Mouse (Mus musculus): Measurements from ENCODE around the gene Exoc3l4. TPM values are rescaled to one million over a fixed set of nuclear protein-coding genes. Genes with fewer than 3 reads are reported as not detected.

The Exoc3l4 gene
- polyA plus RNA-seq, 1 experiment, result 5.5 TPM

GRCm38 (mm10) chr12:111387146-111387545 is 29.7 kb upstream of the Exoc3l4 start:
- no peak overlapping the region for H3K4me3 ChIP-seq (ENCODE audit: control insufficient read depth, low read depth, low read length)
- TF ChIP-seq CTCF (IDR thresholded peaks at IDR 0.05; ENCODE audit: control insufficient read depth, insufficient read depth, insufficient replicate concordance, low read depth, low read length), result no peak
- no peaks in the 10 kb centered on the region for H3K36me3 ChIP-seq (ENCODE audit: control insufficient read depth, insufficient read depth, low read length)
- H3K4me1 ChIP-seq (ENCODE audit: control insufficient read depth, insufficient read depth, low read length), result no peaks in the 10 kb centered on the region; the same call in 1 of the 2 replicates
- H3K27ac ChIP-seq (ENCODE audit: control insufficient read depth, insufficient read depth, low read depth, low read length), result no peak overlapping the region
- H3K27me3 ChIP-seq (ENCODE audit: control insufficient read depth, insufficient read depth, low read length), result no peaks in the 10 kb centered on the region

DNA sequence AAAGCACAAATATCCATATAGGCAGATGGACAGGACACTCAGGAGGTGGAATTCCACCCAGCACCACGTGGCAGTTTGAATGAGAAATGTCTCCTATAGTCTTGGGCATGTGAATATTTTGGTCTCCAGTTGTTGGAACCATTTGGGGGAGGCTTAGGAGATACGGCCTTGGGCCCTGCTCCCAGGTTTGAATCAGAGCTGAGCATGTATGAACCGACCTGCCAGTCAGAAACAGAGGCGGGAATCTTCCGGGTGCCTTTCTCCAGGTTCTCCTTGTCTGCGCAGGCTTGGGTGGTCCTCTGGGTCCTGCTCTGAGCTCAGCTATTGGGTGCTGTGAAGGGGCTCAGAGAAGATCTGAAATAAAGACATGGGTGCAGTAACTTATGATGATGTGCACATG is 22.8 kb upstream of the Exoc3l4 start:
- no peak overlapping the region for H3K4me3 ChIP-seq (ENCODE audit: control insufficient read depth, low read depth, low read length)
- H3K27me3 ChIP-seq (ENCODE audit: control insufficient read depth, insufficient read depth, low read length), result no peaks in the 10 kb centered on the region
- H3K27ac ChIP-seq (ENCODE audit: control insufficient read depth, insufficient read depth, low read depth, low read length), result no peak overlapping the region
- H3K36me3 ChIP-seq (ENCODE audit: control insufficient read depth, insufficient read depth, low read length), result no peaks in the 10 kb centered on the region
- peaks cover 2% of the 10 kb centered on the region for H3K4me1 ChIP-seq (ENCODE audit: control insufficient read depth, insufficient read depth, low read length)
- TF ChIP-seq CTCF (IDR thresholded peaks at IDR 0.05; ENCODE audit: control insufficient read depth, insufficient read depth, insufficient replicate concordance, low read depth, low read length) (no peak), POLR2A (IDR thresholded peaks at IDR 0.05; ENCODE audit: control insufficient read depth, low read depth, low read length) (no peak)

GRCm38 (mm10) chr12:111396997-111397396 is 19.8 kb upstream of the Exoc3l4 start:
- no peak overlapping the region for H3K4me3 ChIP-seq (ENCODE audit: control insufficient read depth, low read depth, low read length)
- H3K27me3 ChIP-seq (ENCODE audit: control insufficient read depth, insufficient read depth, low read length), result no peaks in the 10 kb centered on the region
- H3K4me1 ChIP-seq (ENCODE audit: control insufficient read depth, insufficient read depth, low read length), result peaks cover 2% of the 10 kb centered on the region
- peak overlapping the region; percentile 59 for H3K27ac ChIP-seq (ENCODE audit: control insufficient read depth, insufficient read depth, low read depth, low read length)
- TF ChIP-seq POLR2A (IDR thresholded peaks at IDR 0.05; ENCODE audit: control insufficient read depth, low read depth, low read length) (0 out of 2 replicates have a peak, but pooled peaks have one; percentile 46), CTCF (IDR thresholded peaks at IDR 0.05; ENCODE audit: control insufficient read depth, insufficient read depth, insufficient replicate concordance, low read depth, low read length) (no peak)
- no peaks in the 10 kb centered on the region for H3K36me3 ChIP-seq (ENCODE audit: control insufficient read depth, insufficient read depth, low read length)

- H3K4me1 ChIP-seq (ENCODE audit: control insufficient read depth, insufficient read depth, low read length), result peaks cover 2% of the 10 kb centered on the region
- H3K27me3 ChIP-seq (ENCODE audit: control insufficient read depth, insufficient read depth, low read length), result no peaks in the 10 kb centered on the region
- no peaks in the 10 kb centered on the region for H3K36me3 ChIP-seq (ENCODE audit: control insufficient read depth, insufficient read depth, low read length)
- TF ChIP-seq CTCF (IDR thresholded peaks at IDR 0.05; ENCODE audit: control insufficient read depth, insufficient read depth, insufficient replicate concordance, low read depth, low read length), result peak; percentile 87
- no peak for TF ChIP-seq POLR2A (IDR thresholded peaks at IDR 0.05; ENCODE audit: control insufficient read depth, low read depth, low read length)
- no peak overlapping the region for H3K27ac ChIP-seq (ENCODE audit: control insufficient read depth, insufficient read depth, low read depth, low read length)
- H3K4me3 ChIP-seq (ENCODE audit: control insufficient read depth, low read depth, low read length), result no peak overlapping the region
Observed at GRCm38 (mm10) chr12:111401454-111402184, 15.2 kb upstream of the Exoc3l4 start.

DNA sequence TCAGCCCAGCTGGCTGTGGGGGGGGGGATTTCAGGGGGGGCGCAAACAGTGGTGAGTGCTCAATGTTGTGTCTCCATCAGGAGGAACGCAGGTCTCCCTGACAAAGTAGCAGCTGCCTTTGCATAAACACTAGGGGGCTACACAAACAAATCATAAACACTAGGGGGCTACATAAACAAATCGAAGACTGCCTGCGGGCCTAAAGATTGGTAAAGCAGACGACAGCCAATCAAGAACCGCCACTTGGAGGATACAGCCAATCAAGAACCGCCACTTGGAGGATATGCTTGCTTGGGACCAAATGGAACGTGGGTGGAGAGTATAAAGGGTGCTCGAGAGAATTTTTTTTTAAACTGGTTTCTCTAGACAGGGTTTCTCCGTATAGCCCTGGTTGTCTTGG is 11.9 kb upstream of the Exoc3l4 start:
- TF ChIP-seq CTCF (IDR thresholded peaks at IDR 0.05; ENCODE audit: control insufficient read depth, insufficient read depth, insufficient replicate concordance, low read depth, low read length) (no peak), POLR2A (IDR thresholded peaks at IDR 0.05; ENCODE audit: control insufficient read depth, low read depth, low read length) (no peak)
- Histone ChIP-seq H3K27ac (ENCODE audit: control insufficient read depth, insufficient read depth, low read depth, low read length) (no peak overlapping the region), H3K36me3 (ENCODE audit: control insufficient read depth, insufficient read depth, low read length) (no peaks in the 10 kb centered on the region), H3K27me3 (ENCODE audit: control insufficient read depth, insufficient read depth, low read length) (no peaks in the 10 kb centered on the region), H3K4me1 (ENCODE audit: control insufficient read depth, insufficient read depth, low read length) (peaks cover 5% of the 10 kb centered on the region), H3K4me3 (ENCODE audit: control insufficient read depth, low read depth, low read length) (no peak overlapping the region)

GRCm38 (mm10) chr12:111406622-111407021 is 10.2 kb upstream of the Exoc3l4 start, which contains the start of gene Lbhd2:
Gene Lbhd2 (plus strand): TSS chr12:111406809.
- H3K4me3 ChIP-seq (ENCODE audit: control insufficient read depth, low read depth, low read length), result no peak within 1 kb of the TSS
- TF ChIP-seq CTCF (IDR thresholded peaks at IDR 0.05; ENCODE audit: control insufficient read depth, insufficient read depth, insufficient replicate concordance, low read depth, low read length), result no peak
- TF ChIP-seq POLR2A (IDR thresholded peaks at IDR 0.05; ENCODE audit: control insufficient read depth, low read depth, low read length), result no peak
- H3K4me1 ChIP-seq (ENCODE audit: control insufficient read depth, insufficient read depth, low read length), result peaks cover 5% of the 10 kb centered on the region
- no peak within 1 kb of the TSS for H3K27ac ChIP-seq (ENCODE audit: control insufficient read depth, insufficient read depth, low read depth, low read length)
- H3K27me3 ChIP-seq (ENCODE audit: control insufficient read depth, insufficient read depth, low read length), result no peaks in the 10 kb centered on the region
- H3K36me3 ChIP-seq (ENCODE audit: control insufficient read depth, insufficient read depth, low read length), result no peaks in the 10 kb centered on the region

- TF ChIP-seq CTCF (IDR thresholded peaks at IDR 0.05; ENCODE audit: control insufficient read depth, insufficient read depth, insufficient replicate concordance, low read depth, low read length) (no peak), POLR2A (IDR thresholded peaks at IDR 0.05; ENCODE audit: control insufficient read depth, low read depth, low read length) (no peak)
- H3K4me1 ChIP-seq (ENCODE audit: control insufficient read depth, insufficient read depth, low read length), result peaks cover 14% of the 10 kb centered on the region
- no peaks in the 10 kb centered on the region for H3K27me3 ChIP-seq (ENCODE audit: control insufficient read depth, insufficient read depth, low read length)
- no peak overlapping the region for H3K4me3 ChIP-seq (ENCODE audit: control insufficient read depth, low read depth, low read length)
- no peaks in the 10 kb centered on the region for H3K36me3 ChIP-seq (ENCODE audit: control insufficient read depth, insufficient read depth, low read length)
- H3K27ac ChIP-seq (ENCODE audit: control insufficient read depth, insufficient read depth, low read depth, low read length), result no peak overlapping the region
Observed at GRCm38 (mm10) chr12:111409583-111409982, 7.2 kb upstream of the Exoc3l4 start.
